Mouse (Mus musculus) ovary, adult 2 months (tissue): Measurements from ENCODE around the gene Entpd1. TPM values are rescaled to one million over a fixed set of nuclear protein-coding genes. Genes with fewer than 3 reads are reported as not detected.

ENCODE experiments used
- polyA plus RNA-seq: library from polyadenylated mRNA; depleted of rRNA; stranded (reverse); fragments of >200 nt; gene quantifications from 2 replicates; pipeline ENCODE4 v1.2.3, GENCODE M21; 2012; rRNA removed

The Entpd1 gene
- 21.8 and 27.7 TPM in 2 replicates for polyA plus RNA-seq

DNA sequence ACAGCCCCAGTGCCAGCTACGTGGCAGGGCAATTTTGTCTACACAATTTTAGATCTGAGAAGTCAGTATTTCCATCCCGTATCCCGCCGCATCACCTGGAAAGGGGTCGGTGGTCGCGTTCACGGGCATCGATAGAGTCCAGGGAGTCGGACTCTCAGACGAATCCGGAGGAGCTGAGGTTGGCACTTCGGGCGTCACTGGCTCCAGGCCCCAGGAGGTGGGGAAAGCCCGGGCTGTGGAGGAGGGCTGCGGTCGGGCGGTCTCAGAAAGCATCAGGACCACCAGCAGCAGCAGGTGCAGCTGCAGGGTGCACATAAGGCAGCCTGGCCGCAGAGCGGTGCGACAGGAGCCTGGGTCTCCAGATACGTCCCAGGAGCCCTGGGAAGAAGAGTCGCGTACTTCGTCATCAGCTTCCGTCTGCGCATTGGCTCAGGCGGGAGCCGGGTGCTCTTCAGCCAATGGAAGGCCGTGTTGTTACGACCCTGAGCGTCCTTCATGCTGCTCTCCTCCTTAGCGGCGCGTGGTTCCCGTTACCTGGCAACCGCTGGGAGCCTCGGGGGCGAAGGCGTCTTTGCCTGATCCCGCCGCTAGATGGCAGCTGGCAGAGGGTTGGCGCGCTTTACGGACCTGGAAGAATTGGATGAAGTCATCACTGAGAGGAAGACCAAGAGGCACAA is at the start of gene Entpd1, which contains the start of gene Tctn3:
Gene Entpd1, plus strand, starts transcription at position 537 of the 677 bp plus-strand sequence.
Gene Tctn3, minus strand, starts transcription at position 404 of the 677 bp plus-strand sequence.

DNA sequence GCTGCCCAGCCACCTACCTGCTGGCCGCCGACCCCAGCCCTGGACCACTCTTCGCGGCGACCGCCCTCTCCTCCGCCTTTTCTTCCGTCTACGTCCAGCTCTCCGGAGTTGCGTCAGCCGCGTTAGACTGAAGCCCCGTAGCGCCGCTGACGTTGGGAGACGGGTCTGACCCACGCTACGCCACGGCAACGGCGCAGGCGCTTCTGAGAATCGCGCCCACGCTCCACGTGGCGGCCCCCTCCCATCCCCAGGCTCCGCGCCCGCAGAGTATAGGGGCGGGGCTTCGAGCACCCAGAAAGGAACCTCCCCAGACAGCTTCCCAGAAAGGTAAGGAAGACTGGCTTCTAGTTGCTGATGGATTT is 23.9 kb upstream of the Entpd1 start, which contains the start of gene Aldh18a1:
Gene Aldh18a1, minus strand, starts transcription at position 171 of the 362 bp plus-strand sequence.

DNA sequence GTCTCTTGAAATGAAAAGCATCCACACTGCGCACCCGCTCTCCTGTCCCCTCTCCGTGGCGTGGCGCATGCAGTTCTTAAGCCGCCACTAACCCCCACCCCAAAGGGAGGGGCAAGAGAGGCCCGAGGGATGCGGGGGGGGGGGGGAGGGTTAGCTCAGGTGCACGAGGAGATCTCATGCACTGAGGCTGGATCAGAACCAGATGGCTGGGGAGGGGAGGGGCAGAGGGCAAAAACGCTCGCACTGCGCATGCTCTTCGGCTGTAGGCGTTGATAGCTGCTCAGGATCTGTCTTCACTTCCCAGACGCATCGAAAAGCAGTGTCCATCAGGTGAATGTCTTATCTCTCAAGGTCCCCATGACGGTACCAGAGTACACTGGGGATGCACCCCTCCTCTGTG is 136.4 kb downstream of the Entpd1 start, which contains the start of gene Cc2d2b:
Gene Cc2d2b, plus strand, starts transcription at position 195 of the 400 bp plus-strand sequence.

Other genes with a start within 250 kb of the Entpd1 start
- 22.6 and 32.6 TPM in 2 replicates for gene Sorbs1, start 98.6 kb upstream of the Entpd1 start, polyA plus RNA-seq
- 69.6 and 76.7 TPM in 2 replicates for gene Aldh18a1, start 23.9 kb upstream of the Entpd1 start, polyA plus RNA-seq
- gene Tctn3, start 133 bp upstream of the Entpd1 start, polyA plus RNA-seq: 27.6 and 44.2 TPM in 2 replicates
- 0.03 and 0.05 TPM in 2 replicates for gene Cc2d2b, start 136.4 kb downstream of the Entpd1 start, polyA plus RNA-seq
- 11.3 and 12.1 TPM in 2 replicates for gene Ccnj, start 218.9 kb downstream of the Entpd1 start, polyA plus RNA-seq